Mouse (Mus musculus): ENCODE measurements around the gene Hsf4. TPM values are rescaled to one million over a fixed set of nuclear protein-coding genes. Genes with fewer than 3 reads are reported as not detected.
"Not testable (repeated sequence)": the region's sequence is repeated elsewhere in the genome, so short reads cannot be mapped to it uniquely, and the experiment has no call there.

Gene Hsf4
- total RNA-seq (2017) = 0.96 to 2.5 TPM in 2 of 3 replicates, not detected in the other

DNA sequence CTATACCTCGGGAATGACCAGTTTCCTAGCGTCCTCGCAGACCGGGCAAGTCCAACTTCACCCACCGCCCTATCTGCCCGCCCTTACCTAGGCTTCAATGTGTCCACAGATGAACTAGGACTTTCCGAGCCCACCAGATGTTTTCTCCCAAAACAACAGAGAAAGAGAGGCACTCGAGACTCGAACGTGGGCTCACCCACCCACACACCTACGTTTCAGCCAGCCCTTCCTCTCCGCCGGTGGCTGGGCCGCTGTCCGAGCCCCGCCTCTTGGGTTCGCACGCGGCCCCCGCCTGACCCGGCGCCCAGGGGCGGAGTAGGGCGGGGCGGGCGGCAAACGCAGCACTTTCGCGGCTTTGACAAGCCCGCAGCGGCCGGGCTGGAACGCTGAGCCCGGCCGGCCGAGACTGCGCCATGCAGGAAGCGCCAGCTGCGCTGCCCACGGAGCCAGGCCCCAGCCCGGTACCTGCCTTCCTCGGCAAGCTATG, at the start of gene Hsf4:
Hsf4 (plus strand) TSS at position 341 of the 487 bp plus-strand sequence.
- ATAC-seq (replicated peaks; ENCODE audit: insufficient number of reproducible peaks, low FRiP score, low TSS enrichment, poor library complexity, severe bottlenecking) = no peak

DNA sequence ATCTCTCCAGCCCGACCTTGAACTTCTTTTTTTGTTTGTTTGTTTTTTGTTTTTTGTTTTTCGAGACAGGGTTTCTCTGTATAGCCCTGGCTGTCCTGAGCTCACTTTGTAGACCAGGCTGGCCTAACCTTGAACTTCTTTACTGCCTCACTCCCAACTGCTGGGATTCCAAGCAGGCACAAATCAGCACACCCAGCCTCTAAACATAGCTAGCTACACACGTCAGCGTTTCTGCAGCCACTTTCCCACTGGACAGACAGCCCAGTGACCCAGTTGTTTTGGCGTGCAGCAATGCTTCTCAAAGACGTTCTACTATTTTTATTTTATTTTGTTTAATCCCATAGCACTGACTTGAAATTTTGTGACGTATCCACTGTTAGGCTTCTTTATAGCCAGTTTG, 45.8 kb upstream of the Hsf4 start:
- ATAC-seq (replicated peaks; ENCODE audit: insufficient number of reproducible peaks, low FRiP score, low TSS enrichment, poor library complexity, severe bottlenecking) = no peak

DNA sequence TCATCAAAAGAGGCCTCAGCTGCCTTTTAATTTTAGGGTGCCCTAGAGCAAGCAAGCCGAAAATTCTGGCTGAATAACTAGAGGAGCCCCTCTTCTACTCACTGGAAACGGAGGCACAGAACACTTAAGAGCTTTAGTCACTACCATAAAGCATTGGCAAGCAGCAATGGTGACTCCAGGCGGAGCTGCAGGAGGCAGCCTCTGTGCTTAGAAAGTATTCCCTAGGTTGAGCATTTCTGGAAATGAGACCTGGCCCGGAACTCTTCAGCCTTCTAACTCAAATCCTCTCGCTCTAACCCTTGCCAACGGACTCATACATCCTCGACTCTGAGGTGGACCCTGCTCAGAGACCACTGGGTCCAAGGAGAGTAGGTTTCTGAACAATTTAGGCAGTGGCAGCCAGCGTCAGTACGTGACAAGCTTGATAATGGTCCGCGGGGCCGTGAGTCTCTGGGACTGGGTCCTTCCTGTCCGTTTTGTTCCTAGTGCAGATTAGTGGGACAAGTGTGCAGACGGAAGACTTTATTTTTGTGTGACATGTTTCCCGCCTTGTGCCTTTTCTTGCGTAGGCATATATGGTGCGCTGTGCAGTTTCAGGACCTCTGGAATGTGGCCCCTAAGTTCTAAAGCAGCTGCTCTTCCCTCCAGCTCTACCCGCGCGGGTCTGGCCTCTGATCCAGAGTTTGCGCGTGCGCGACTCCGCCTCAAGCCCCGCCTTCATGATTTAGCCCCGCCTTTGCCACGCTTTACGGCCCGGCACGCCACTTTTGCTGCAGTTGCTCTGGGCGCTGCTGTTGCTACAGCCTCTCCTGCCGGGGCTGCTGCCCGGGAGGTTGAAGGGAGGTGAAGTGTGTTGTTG, 45.0 kb upstream of the Hsf4 start, which contains the start of gene D230025D16Rik:
D230025D16Rik (plus strand) TSS at position 733 of the 859 bp plus-strand sequence.
- ATAC-seq (replicated peaks; ENCODE audit: insufficient number of reproducible peaks, low FRiP score, low TSS enrichment, poor library complexity, severe bottlenecking) = peak; percentile 99

DNA sequence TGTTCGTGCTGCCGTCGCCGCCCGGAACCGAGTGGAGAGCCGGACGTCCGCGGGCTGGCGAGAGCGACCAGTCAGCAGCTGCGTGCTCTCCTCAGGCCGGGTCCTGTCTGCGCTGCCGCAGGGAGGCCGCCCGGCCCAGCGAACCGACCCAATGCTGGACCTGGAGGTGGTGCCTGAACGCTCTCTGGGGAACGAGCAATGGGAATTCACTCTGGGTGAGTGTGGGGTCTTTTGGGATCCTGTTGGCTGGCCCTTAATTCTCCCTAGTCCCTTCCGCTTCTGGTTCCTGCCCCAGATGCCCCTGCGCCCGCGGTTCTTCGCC, 44.4 kb upstream of the Hsf4 start:
- no peak for ATAC-seq (replicated peaks; ENCODE audit: insufficient number of reproducible peaks, low FRiP score, low TSS enrichment, poor library complexity, severe bottlenecking)

DNA sequence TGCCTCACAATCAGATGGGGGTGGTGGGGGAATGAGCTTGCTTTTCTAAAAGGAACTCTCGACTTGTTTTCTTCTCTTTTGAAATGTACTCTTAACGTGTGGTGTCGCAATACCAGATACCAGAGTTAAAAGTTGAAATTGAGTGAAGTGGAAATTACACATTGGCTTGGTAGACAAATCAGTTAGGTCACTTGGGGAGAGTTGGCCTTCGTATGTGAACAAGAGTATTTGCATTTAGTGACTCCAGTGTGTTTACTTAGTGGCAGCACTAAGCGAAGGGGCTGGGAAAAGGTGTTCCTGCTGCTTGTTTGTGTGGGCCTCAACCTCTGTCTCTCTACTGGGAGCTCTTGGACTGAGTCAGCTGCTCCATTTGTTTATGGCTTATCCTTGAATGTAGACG, 43.7 kb upstream of the Hsf4 start:
- no peak for ATAC-seq (replicated peaks; ENCODE audit: insufficient number of reproducible peaks, low FRiP score, low TSS enrichment, poor library complexity, severe bottlenecking)

DNA sequence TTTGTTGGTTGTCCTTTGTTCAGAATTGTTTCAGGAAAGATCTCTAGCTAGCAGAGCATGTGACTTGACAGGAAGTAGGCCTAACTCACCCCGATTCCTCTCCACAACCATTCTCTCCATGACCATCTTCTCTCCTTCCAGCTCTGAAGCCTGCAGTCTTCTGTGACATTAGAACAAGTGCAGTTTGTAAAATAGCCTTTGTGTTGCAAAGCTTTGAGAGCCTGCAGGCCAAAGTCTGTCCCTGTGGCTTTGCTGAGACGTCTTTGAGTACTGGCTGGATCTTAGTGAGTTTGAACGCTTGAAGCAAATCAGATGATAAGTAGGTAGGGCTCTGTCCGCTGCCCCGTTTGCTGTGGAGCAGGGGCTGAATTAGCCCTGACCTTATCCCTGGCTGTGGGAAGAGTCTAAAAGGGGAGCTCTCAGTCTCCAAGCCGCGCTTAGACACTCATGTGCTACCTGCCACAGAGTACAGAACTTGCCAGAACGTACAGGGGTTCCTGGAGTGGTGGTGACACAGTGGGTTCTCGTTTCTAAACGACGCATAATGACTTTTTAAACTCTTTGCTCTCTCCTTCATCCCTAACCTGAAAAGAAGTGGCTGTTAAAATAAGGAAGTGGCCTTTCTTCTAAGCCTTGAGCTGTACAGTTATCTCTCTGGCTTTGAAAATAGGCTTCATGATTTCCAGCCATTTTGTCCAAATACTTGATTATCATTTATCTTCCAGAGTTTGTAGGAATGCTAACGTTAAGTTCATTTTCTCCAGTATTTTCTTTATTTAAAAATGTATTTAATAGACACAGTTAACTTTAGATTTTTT, 37.9 kb upstream of the Hsf4 start:
- no peak for ATAC-seq (replicated peaks; ENCODE audit: insufficient number of reproducible peaks, low FRiP score, low TSS enrichment, poor library complexity, severe bottlenecking)

DNA sequence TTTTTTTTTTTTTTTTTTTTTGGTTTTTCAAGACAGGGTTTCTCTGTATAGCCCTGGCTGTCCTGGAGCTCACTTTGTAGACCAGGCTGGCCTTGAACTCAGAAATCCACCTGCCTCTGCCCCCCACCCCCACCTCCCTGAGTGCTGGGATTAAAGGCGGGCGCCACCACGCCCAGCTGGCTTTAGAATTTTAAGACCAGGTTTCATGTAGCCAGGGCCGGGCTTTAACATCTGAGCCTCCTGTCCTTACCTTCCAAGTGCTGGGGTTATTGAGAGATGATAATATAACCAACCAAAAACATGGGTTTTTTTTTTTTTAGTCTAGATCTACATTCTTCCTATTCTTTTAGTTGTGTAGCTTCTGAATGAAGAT, 37.3 kb upstream of the Hsf4 start:
- not testable (repeated sequence) for ATAC-seq (replicated peaks; ENCODE audit: insufficient number of reproducible peaks, low FRiP score, low TSS enrichment, poor library complexity, severe bottlenecking)

DNA sequence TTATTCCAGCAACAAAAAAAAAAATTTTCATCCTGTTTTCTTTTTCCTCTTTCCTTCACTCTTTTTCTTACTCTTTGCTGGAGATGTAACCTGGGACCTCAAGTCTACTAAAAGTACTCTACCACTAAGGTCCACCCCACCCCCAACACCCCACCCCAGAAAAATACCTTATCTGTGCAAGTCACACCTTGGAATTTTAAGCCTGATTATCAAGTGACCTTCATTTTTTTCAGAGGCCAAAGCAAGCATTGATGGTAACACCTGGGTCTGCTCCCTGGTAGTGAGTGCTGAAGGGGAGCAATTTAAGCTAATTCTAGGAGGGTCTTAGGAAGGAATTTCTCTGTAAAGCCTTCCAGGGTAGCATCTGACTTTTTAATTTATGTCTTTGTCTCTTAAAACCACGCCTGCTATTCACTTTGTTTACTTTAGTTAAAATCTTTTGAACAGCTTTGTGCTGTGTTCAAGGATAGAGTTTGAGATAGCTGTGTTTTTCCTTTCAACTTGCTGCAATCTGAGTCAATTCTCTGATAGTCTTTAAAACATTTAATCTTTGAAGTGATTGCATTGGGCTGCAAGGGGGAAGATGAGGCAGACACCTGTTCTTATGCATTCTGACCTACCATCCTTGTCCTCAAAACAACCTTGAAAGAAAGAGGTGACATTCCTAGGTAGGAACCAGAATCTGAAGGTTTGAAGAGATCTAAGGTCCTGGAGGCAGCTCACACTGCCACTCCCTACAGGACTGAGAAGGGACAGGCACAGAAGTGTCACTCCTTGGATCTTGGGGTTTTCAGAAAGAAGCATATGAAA, 36.3 kb upstream of the Hsf4 start:
- ATAC-seq (replicated peaks; ENCODE audit: insufficient number of reproducible peaks, low FRiP score, low TSS enrichment, poor library complexity, severe bottlenecking) = no peak

DNA sequence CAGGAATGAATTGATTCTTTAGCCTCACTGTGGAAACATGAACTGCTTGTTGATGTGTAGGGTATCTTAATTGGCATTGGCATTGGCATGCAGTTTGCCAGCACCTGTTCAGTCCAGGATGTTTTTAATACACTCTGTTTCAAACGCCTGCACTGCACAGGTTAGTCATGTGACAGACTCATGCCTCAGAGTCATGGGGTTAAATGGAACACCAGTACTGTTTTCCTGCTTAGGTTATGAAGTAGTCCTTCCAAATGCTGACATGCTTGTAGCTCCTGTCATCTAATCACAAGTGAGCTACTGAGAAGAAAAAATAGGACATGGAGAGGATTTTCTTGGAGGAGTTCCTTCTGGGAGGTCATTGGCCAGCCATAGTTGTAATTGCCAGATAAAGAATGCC, 34.4 kb upstream of the Hsf4 start:
- no peak for ATAC-seq (replicated peaks; ENCODE audit: insufficient number of reproducible peaks, low FRiP score, low TSS enrichment, poor library complexity, severe bottlenecking)

DNA sequence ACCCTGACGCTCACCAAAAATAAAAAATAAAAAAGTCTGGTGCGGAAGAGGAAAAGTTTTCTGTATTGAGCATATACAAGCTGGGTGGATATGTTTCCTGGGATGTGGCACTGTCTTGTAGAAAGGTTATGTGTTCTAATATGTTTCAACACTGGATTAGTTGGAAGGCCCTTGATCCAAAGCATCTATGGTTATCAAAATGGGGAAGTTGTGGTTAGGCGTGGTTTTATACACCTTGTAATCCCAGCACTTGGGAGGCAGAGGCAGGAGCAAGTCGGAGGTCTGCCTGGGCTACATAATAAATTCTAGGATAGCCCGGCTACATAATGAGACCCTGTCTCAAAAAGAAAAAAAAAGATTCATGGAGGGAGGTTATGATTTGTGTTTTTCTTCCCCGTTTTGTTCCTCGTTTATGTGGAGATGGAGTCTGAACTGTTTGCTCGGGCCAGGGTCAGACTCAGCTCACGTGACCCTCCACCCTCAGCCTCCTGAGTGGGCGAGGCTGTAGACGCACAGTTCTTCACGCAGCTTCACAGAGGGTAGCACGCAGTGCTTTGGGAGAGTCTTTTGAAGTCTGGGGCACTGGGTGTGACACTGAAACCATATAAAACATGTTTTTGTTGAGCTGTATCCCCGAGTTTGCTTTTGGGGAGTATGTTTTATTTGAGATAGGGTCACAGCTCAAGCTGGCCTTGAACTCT, 32.0 kb upstream of the Hsf4 start:
- no peak for ATAC-seq (replicated peaks; ENCODE audit: insufficient number of reproducible peaks, low FRiP score, low TSS enrichment, poor library complexity, severe bottlenecking)

DNA sequence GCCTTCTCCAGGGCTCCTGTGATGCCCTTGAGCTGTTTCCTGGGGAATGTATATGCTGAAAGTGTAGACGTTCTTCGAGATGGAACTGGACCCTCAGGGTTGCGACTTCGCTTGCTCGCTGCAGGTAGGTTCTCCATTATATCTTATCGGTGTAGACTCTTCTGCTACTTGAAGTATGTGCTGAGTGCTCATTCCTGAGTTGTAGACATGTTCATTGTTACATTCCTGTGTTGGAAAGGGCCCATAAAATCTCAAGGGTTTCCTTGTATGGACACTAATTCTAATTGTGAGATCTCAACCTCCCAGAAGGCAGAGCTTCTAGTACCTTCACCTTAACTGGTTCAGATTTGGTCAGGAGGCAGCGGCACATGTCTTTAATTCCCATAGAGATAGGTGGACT, 28.6 kb upstream of the Hsf4 start:
- ATAC-seq (replicated peaks; ENCODE audit: insufficient number of reproducible peaks, low FRiP score, low TSS enrichment, poor library complexity, severe bottlenecking) = no peak

DNA sequence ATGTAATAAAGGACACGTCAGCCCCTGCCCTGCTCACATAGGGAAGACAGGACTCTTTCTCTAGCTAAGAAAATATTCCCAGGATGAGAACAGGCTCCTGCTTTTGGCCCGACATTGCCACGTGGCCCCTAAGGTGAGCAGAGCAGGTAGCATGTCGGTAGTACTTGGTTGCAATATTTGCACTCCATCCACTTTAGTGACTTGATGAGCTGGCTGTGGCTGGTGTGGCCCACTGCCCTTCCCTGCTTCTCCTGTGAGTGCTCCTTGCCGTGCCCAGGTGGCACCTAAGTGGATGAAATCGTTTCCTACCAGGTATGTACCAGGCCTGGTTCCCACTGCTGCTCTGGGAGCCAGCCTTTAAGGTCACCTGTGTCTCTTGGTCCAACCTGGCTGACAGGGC, 17.6 kb upstream of the Hsf4 start:
- no peak for ATAC-seq (replicated peaks; ENCODE audit: insufficient number of reproducible peaks, low FRiP score, low TSS enrichment, poor library complexity, severe bottlenecking)

DNA sequence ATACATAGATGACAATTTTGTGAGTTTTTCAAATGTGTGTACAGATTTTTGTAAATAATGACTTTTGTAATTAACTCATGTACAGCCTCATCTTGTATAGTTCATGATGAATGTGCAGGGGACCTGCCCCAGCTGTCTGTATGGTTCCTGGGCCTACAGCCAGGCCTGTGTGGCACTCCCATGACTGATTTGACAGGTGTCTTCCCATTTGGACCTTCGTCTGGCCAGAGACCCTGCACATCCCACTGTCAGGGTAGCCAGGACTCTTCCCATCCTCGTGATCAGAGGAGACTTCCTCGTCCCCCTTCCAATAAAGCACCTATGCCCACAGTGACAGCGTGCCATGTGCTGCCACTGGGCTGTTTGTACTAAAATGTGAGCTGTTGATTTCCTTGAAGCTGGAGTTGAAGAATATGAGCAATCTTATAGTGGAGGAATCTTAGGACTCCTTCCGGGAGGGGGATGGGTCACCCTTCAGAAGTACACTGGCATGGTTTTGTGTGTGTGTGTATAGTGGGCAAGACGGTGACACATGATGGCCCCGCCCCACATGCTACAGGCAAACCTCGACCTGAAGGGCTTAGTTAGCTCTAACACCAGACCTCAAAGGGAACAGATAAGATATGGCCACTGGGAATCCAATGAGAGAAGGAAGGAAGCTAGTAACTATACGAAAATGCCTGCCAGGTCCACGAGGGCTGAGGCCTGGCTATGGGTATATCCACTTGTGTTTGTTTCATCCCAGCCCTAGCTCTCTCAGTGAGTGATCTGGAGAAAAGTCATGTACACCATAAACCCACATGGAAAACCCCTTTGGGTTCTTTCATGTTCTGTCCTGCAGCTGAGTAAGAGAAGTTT, 16.7 kb upstream of the Hsf4 start:
- no peak for ATAC-seq (replicated peaks; ENCODE audit: insufficient number of reproducible peaks, low FRiP score, low TSS enrichment, poor library complexity, severe bottlenecking)

DNA sequence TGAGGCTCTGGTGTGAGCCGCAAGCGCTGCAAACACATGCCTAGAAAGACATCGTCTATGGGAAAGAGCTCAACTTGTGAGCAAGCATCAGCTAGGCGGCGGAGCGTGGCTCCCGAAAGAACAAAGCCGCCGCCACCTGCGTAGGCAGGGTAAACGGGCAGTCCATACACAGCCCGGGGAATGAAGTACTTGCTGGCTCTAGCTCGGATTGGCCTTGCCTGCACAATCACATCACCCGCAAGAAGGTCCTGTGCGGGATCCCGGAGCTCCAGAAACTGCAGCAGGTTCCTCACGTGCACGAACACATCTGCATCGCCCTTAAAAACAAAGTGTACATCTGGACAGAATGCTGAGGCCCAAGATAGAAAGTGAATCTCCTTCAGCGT, 15.8 kb upstream of the Hsf4 start:
- ATAC-seq (replicated peaks; ENCODE audit: insufficient number of reproducible peaks, low FRiP score, low TSS enrichment, poor library complexity, severe bottlenecking) = no peak

DNA sequence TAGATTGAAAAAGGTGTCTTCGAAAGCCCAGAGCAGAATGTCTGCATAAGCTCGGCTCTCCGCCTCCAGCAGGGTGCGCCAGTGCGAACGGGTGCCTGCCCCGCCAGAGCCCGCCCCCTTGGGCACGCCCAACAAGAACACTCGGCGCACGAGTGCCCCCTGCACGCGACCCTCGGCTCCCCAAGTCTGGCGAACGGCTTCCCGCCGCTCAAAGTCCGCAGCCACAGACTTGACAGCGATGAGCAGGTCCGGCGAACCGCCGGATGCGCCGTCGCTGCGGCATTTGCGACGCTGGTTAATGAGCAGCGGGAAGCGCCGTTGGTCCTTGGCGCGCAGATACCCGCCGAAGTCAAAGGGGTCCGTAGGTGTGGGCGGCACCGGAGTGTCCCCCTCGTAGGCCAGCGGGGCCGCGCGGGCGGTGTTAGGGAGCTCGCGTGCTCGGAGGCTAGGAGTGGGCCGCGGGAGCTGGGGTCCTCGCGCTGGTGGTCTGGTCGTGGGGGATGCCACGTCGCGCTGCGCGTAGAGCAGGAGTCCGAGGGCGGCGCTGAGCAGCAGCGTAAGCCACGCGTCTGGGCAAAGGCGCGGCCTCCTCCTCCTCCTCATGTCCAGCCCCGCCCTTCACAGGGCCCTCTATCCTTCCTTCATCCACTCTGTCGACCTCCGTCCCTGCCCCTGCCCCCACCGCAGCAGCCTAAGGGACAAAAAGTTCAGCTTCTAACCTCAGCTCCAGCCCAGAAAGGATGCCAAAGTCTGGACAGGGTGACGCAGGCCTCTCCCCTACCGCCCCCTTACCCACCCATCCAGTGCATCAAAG, 15.2 kb upstream of the Hsf4 start:
- ATAC-seq (replicated peaks; ENCODE audit: insufficient number of reproducible peaks, low FRiP score, low TSS enrichment, poor library complexity, severe bottlenecking) = peak; percentile 44; the same call in 1 of the 2 replicates

DNA sequence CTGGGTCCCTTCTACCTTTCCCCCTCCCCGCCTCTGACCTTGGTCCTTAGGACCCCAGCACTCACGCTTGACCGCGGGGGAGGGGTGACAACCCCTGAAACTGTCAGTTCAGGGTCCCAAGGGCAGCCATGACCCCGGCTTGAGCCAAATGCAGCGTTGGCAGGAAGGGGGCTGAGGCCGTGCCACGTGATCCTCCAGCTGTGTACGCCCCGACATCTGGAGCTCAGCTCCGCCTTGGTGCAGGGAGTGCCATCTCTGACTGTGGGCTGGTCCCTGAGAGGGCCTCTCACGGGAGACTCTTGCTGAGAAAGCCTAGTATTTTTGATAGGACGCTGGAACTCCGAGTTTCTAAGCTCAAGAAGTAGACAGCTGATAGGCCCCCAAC, 14.6 kb upstream of the Hsf4 start, which contains the start of gene B3gnt9:
B3gnt9 (minus strand) TSS at position 188 of the 385 bp plus-strand sequence.
- ATAC-seq (replicated peaks; ENCODE audit: insufficient number of reproducible peaks, low FRiP score, low TSS enrichment, poor library complexity, severe bottlenecking) = no peak
